Mouse (Mus musculus) spleen, adult 12 weeks (tissue): ENCODE data around the gene Gm8677.
"Not testable (repeated sequence)": the region's sequence is repeated elsewhere in the genome, so short reads cannot be mapped to it uniquely, and the experiment has no call there.

Experiments
- DNase-seq: peaks from one replicate; pipeline ENCODE4 v3.0.0; 2022; ENCODE audit warnings: low spot score

The Gm8677 gene

GRCm38 (mm10) chr7:22534787-22535186 is at the start of gene Gm8677:
Gm8677 (minus strand) TSS chr7:22534887.
- DNase-seq = not testable (repeated sequence)

DNA sequence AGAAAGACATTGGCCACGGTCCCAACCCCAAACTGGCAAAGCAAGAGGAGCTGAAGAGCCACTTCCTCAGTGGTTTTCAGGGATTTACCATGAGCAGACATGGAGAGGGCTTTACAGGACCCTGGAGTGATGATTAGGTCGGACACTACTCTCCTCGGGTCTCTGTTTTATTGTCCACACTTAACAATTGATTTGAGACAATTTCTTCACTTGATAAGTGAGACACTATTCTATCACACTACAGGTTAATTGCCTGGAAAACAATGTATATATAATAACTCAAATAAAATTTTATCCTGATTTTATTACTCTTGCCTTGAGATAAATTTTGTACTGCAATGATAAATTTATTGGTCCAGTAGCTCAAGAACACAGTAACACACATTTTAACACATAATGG is 30.6 kb upstream of the Gm8677 start, which contains the start of gene Gm4201:
Gene Gm4201, minus strand, starts transcription at position 101 of the 400 bp plus-strand sequence.
- not testable (repeated sequence) for DNase-seq

DNA sequence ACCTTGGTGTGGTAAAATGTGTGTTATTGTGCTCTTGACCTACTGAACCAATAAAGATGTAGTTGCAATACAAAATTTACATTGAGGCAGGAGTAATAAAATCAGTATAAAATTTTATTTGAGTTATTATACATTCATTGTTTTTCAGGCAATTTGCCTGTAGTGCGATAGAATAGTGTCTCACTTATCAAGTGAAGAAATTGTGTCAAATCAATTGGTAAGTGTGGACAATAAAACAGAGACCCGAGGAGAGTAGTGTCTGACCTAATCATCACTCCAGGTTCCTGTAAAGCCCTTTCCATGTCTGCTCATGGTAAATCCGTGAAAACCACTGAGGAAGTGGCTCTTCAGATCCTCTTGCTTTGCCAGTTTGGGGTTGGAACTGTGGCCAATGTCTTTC is 12.0 kb downstream of the Gm8677 start, which contains the start of gene Vmn1r152:
Gene Vmn1r152, plus strand, starts transcription at position 301 of the 400 bp plus-strand sequence.
- not testable (repeated sequence) for DNase-seq

GRCm38 (mm10) chr7:22499578-22499977 is 35.1 kb downstream of the Gm8677 start, which contains the start of gene Vmn1r151:
Vmn1r151 (minus strand) TSS chr7:22499678.
- not testable (repeated sequence) for DNase-seq
